20 mouse cellular contexts compared by ENCODE assay signal in genomic region chr1:31093939-31094338, GRCm38 (mm10).
DNase-seq lines count a peak whose midpoint lies in the region; ATAC-seq and TF ChIP-seq lines count a peak whose summit lies in the region.
"Had no signal": no experiment of that assay in that cellular context is flagged by ENCODE, and none has a peak within 500 bp of the region (broad histone marks: within the 10 kb centered on the region; RNA-seq: fewer than 3 reads in every experiment).

No protein-coding gene starts in this region.

- H3K79me2 ChIP-seq in liver, adult 2 months (ENCODE audit: control insufficient read depth, insufficient read depth, low read length): no peaks in the 10 kb centered on the region; the same call in 1 of the 2 replicates

- TF ChIP-seq EP300 in stomach, postnatal 0 days (optimal IDR thresholded peaks at IDR 0.05): no peak

- peak overlapping the region; percentile 82 for H3K9ac ChIP-seq in liver, adult 2 months (ENCODE audit: low read depth, low read length)
- no peak overlapping the region for H3K9ac ChIP-seq in stomach, embryonic 15.5 days
- no peak overlapping the region for H3K9ac ChIP-seq in stomach, postnatal 0 days (ENCODE audit: low read length)
- no peak overlapping the region for H3K9ac ChIP-seq in hindbrain, embryonic 12.5 days
- H3K9ac ChIP-seq: embryonic facial prominence, embryonic 13.5 days; heart, embryonic 13.5 days had no signal

- no peak for TF ChIP-seq POLR2A in liver, adult 2 months (IDR thresholded peaks at IDR 0.05; ENCODE audit: extremely low read depth, insufficient read depth, low read length)

- peaks cover 11% of the 10 kb centered on the region for H3K4me1 ChIP-seq in liver, adult 2 months (ENCODE audit: control insufficient read depth, insufficient read depth, low read length)
- H3K4me1 ChIP-seq in stomach, embryonic 15.5 days: 0 out of 2 replicates have a peak, but pooled peaks cover 5% of the 10 kb centered on the region
- 0 out of 2 replicates have a peak, but pooled peaks cover 3% of the 10 kb centered on the region for H3K4me1 ChIP-seq in stomach, postnatal 0 days (replicated peaks; ENCODE audit: control insufficient read depth, insufficient read depth)
- H3K4me1 ChIP-seq in hindbrain, embryonic 12.5 days: no peaks in the 10 kb centered on the region

- WGBS in liver, adult 2 months: 43% methylated on average over 1 of the region's 1 CpGs
- WGBS in stomach, embryonic 15.5 days: 80% methylated on average over 1 of the region's 1 CpGs
- 53% methylated on average over 1 of the region's 1 CpGs for WGBS in stomach, postnatal 0 days
- WGBS in hindbrain, embryonic 12.5 days: 79% methylated on average over 1 of the region's 1 CpGs

- no peaks in the 10 kb centered on the region for H3K27me3 ChIP-seq in liver, adult 2 months (ENCODE audit: control insufficient read depth, insufficient read depth, low read length)
- H3K27me3 ChIP-seq in stomach, embryonic 15.5 days (replicated peaks): no peaks in the 10 kb centered on the region
- no peaks in the 10 kb centered on the region for H3K27me3 ChIP-seq in stomach, postnatal 0 days (ENCODE audit: control insufficient read depth, insufficient read depth, low read length)
- H3K27me3 ChIP-seq in hindbrain, embryonic 12.5 days: no peaks in the 10 kb centered on the region
- H3K27me3 ChIP-seq: CH12.LX; embryonic facial prominence, embryonic 13.5 days; heart, embryonic 13.5 days had no signal

- no peak for ATAC-seq in stomach, embryonic 15.5 days (ENCODE audit: insufficient read depth, low FRiP score, low read depth)
- ATAC-seq in stomach, postnatal 0 days (ENCODE audit: low FRiP score, low TSS enrichment): no peak
- no peak for ATAC-seq in hindbrain, embryonic 12.5 days (ENCODE audit: low FRiP score)
- ATAC-seq: forebrain, embryonic 16.5 days; inflammation-experienced regulatory T-cells, adult 6 months; midbrain, embryonic 16.5 days had no signal

- TF ChIP-seq CTCF in liver, adult 2 months (IDR thresholded peaks at IDR 0.05; ENCODE audit: low read depth, low read length): no peak
- TF ChIP-seq CTCF in stomach, postnatal 0 days (IDR thresholded peaks at IDR 0.05; ENCODE audit: low read depth): no peak

- peak; percentile 21 for DNase-seq in adrenal gland, adult 2 months
- no peak for DNase-seq in adrenal gland, postnatal 4 days (ENCODE audit: low spot score in 2 of 2)
- DNase-seq in liver, adult 2 months (ENCODE audit: extremely low read depth, low read depth, low spot score): peak; percentile 86
- no peak for DNase-seq in liver
- no peak for DNase-seq in stomach, postnatal 0 days (ENCODE audit: low spot score)
- DNase-seq in cerebellum, postnatal 10 days: no peak
- DNase-seq: adrenal gland, postnatal 25 days; cerebellum, adult 8-10 months; kidney, adult 8-10 months; right cerebral cortex, adult 18-20 months; spleen, adult 18-20 months; thymus, postnatal 25 days had no signal

- no peak overlapping the region for H3K4me3 ChIP-seq in liver, adult 2 months (ENCODE audit: insufficient read depth, low read depth, low read length)
- H3K4me3 ChIP-seq in stomach, embryonic 15.5 days (replicated peaks): no peak overlapping the region
- no peak overlapping the region for H3K4me3 ChIP-seq in stomach, postnatal 0 days (ENCODE audit: low read depth, low read length)
- H3K4me3 ChIP-seq in hindbrain, embryonic 12.5 days: no peak overlapping the region
- H3K4me3 ChIP-seq: embryonic facial prominence, embryonic 13.5 days; heart, embryonic 13.5 days had no signal

- H3K27ac ChIP-seq in liver, adult 2 months (replicated peaks; ENCODE audit: insufficient read depth, low read depth, low read length): peak overlapping the region; percentile 99
- peak overlapping the region; percentile 32; the same call in 1 of the 2 replicates for H3K27ac ChIP-seq in stomach, embryonic 15.5 days
- H3K27ac ChIP-seq in stomach, postnatal 0 days (replicated peaks): no peak overlapping the region
- H3K27ac ChIP-seq in hindbrain, embryonic 12.5 days: no peak overlapping the region
- H3K27ac ChIP-seq: embryonic facial prominence, embryonic 13.5 days; heart, embryonic 13.5 days had no signal

- no peaks in the 10 kb centered on the region for H3K9me3 ChIP-seq in stomach, embryonic 15.5 days
- H3K9me3 ChIP-seq in stomach, postnatal 0 days (ENCODE audit: control insufficient read depth, low read length): no peaks in the 10 kb centered on the region
- H3K9me3 ChIP-seq in hindbrain, embryonic 12.5 days (replicated peaks): no peaks in the 10 kb centered on the region
- H3K9me3 ChIP-seq: embryonic facial prominence, embryonic 13.5 days; heart, embryonic 13.5 days had no signal

- no peaks in the 10 kb centered on the region for H3K36me3 ChIP-seq in liver, adult 2 months (ENCODE audit: control insufficient read depth, insufficient read depth, low read length)
- H3K36me3 ChIP-seq in stomach, embryonic 15.5 days: no peaks in the 10 kb centered on the region
- H3K36me3 ChIP-seq in stomach, postnatal 0 days (ENCODE audit: control insufficient read depth, insufficient read depth, low read length): no peaks in the 10 kb centered on the region
- H3K36me3 ChIP-seq in hindbrain, embryonic 12.5 days: no peaks in the 10 kb centered on the region
- H3K36me3 ChIP-seq: embryonic facial prominence, embryonic 13.5 days; heart, embryonic 13.5 days had no signal

- H3K4me2 ChIP-seq in stomach, embryonic 15.5 days: no peak overlapping the region
- no peak overlapping the region for H3K4me2 ChIP-seq in stomach, postnatal 0 days (replicated peaks; ENCODE audit: low read depth)
- no peak overlapping the region for H3K4me2 ChIP-seq in hindbrain, embryonic 12.5 days (replicated peaks)
- H3K4me2 ChIP-seq: embryonic facial prominence, embryonic 13.5 days; heart, embryonic 13.5 days had no signal

Comparison
In these comparisons a context has a peak if more than half of its experiments do, and no peak if none do; other contexts are left out.
1. DNase-seq: peak in adrenal gland, adult 2 months (single experiment) and liver, adult 2 months (single experiment); none in adrenal gland, postnatal 4 days (0 of 2), liver (single experiment), stomach, postnatal 0 days (single experiment) and cerebellum, postnatal 10 days (0 of 2).
2. H3K27ac ChIP-seq: peak in liver, adult 2 months (single experiment) and stomach, embryonic 15.5 days (single experiment); none in stomach, postnatal 0 days (single experiment) and hindbrain, embryonic 12.5 days (single experiment).